Mouse (Mus musculus) testis, adult 2 months (tissue): ENCODE results near the gene Phykpl.

ENCODE experiments used
- CTCF ChIP-seq: fragments of 200-500 bp; IDR thresholded peaks from 2 replicates; pipeline ENCODE4 v1.5.1; 2012; ENCODE audit warnings: low read depth, mild to moderate bottlenecking, inconsistent platforms, low read length, moderate library complexity; ENCODE audit not compliant: control insufficient read depth, insufficient read depth, insufficient replicate concordance
- POLR2A ChIP-seq: fragments of 200-500 bp; IDR thresholded peaks from 2 replicates; pipeline ENCODE4 v1.6.1; 2012; ENCODE audit warnings: low read depth, mild to moderate bottlenecking, inconsistent platforms, low read length, moderate library complexity; ENCODE audit not compliant: control insufficient read depth

DNA sequence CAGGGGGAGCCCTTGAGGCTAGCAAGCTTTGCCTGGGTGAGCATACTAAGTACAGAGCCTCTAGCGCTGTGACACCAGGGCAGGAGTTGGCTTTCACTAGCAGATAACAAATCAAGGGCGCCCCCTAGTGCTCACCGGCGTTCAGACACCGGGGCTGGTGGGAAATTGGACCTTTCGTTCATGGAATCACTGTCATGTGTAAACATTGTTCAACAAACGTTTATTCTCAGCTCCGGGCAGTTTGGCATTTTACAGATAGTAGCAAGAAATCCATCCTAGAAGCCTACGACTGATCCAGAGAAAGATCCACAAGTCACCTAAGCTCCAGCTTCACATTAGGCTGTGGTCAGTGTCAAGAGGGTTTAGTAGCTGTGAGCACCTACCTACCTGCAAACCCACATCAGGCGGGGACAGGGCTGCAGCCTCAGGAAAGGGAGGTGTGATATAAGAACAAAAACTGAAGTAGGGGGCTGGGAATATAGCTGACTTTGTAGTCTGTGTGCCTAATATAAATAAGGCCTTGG lies 44.7 kb upstream of the Phykpl start:
- TF ChIP-seq CTCF: peak; percentile 92
- TF ChIP-seq POLR2A: no peak
